Mouse (Mus musculus): ENCODE results near the gene Sox2. TPM values are rescaled to one million over a fixed set of nuclear protein-coding genes. Genes with fewer than 3 reads are reported as not detected.

Sox2 gene
- polyA plus RNA-seq, 1 experiment: 0.05 TPM

DNA sequence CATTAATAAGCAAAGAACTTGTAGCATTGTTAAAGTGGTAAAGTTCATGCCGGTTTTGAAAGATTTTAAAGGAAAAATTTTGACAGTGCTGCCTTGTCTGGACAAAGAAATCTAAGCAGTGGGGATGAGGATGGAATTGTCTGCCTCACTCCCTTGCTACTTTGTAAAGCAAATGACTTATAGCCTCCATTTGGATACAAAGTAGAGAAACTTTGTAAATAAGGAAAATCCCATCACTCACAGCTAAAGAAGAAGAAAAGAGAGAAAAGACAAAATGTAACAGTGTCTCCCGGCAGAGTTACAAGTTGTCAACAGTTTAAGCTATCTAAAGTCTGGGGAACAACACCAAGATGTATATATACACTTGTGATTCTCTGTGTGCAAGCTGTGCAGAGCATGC, 29.2 kb downstream of the Sox2 start:
- H3K4me3 ChIP-seq (ENCODE audit: control insufficient read depth, low read depth, low read length): no peak overlapping the region
- no peaks in the 10 kb centered on the region for H3K27me3 ChIP-seq (ENCODE audit: control insufficient read depth, insufficient read depth, low read length)
- no peaks in the 10 kb centered on the region for H3K4me1 ChIP-seq (ENCODE audit: control insufficient read depth, insufficient read depth, low read length)
- no peak for TF ChIP-seq POLR2A (IDR thresholded peaks at IDR 0.05; ENCODE audit: control insufficient read depth, low read depth, low read length)
- TF ChIP-seq CTCF (IDR thresholded peaks at IDR 0.05; ENCODE audit: control insufficient read depth, insufficient read depth, insufficient replicate concordance, low read depth, low read length): no peak
- no peaks in the 10 kb centered on the region for H3K36me3 ChIP-seq (ENCODE audit: control insufficient read depth, insufficient read depth, low read length)
- no peak overlapping the region for H3K27ac ChIP-seq (ENCODE audit: control insufficient read depth, insufficient read depth, low read depth, low read length)

DNA sequence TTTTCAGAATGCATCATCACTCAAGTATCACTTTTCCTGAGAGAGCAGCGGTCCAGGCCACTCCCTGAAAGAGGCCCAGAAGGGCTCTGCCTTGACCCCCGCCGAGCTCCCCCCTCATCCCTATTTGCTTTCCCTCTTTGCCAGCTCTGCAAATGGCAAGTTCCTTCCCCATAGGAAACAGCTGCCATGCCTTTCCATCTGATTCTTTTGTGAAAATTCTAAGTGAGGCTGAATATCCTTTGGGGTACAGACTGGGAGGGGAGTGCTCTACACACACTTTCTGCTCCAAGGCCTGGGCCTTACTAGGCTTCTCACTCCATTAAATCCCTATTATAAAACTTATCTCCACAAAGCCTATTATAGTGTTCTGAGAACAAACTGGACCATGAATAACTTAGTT, 29.7 kb downstream of the Sox2 start:
- H3K4me1 ChIP-seq (ENCODE audit: control insufficient read depth, insufficient read depth, low read length): no peaks in the 10 kb centered on the region
- no peaks in the 10 kb centered on the region for H3K27me3 ChIP-seq (ENCODE audit: control insufficient read depth, insufficient read depth, low read length)
- H3K27ac ChIP-seq (ENCODE audit: control insufficient read depth, insufficient read depth, low read depth, low read length): no peak overlapping the region
- H3K36me3 ChIP-seq (ENCODE audit: control insufficient read depth, insufficient read depth, low read length): no peaks in the 10 kb centered on the region
- no peak for TF ChIP-seq POLR2A (IDR thresholded peaks at IDR 0.05; ENCODE audit: control insufficient read depth, low read depth, low read length)
- no peak for TF ChIP-seq CTCF (IDR thresholded peaks at IDR 0.05; ENCODE audit: control insufficient read depth, insufficient read depth, insufficient replicate concordance, low read depth, low read length)
- no peak overlapping the region for H3K4me3 ChIP-seq (ENCODE audit: control insufficient read depth, low read depth, low read length)

DNA sequence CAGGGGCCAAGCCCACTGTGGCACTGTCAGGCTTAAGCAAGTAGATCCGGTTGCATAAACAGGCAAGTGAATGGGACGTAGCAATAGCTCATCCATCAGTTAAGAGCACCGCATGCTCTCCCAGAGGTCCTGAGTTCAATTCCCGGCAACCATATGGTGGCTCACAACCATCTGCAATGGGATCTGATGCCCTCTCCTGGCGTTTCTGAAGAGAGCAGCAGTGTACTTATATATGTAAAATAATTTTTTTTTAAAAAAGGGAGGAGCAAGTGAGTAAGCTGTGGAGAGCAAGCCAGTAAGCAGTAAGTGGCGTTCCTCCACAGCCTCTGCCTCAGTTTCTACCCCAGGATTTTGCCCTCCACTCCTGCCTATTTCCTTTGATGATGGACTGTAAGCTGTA, 37.9 kb downstream of the Sox2 start:
- no peak for TF ChIP-seq POLR2A (IDR thresholded peaks at IDR 0.05; ENCODE audit: control insufficient read depth, low read depth, low read length)

DNA sequence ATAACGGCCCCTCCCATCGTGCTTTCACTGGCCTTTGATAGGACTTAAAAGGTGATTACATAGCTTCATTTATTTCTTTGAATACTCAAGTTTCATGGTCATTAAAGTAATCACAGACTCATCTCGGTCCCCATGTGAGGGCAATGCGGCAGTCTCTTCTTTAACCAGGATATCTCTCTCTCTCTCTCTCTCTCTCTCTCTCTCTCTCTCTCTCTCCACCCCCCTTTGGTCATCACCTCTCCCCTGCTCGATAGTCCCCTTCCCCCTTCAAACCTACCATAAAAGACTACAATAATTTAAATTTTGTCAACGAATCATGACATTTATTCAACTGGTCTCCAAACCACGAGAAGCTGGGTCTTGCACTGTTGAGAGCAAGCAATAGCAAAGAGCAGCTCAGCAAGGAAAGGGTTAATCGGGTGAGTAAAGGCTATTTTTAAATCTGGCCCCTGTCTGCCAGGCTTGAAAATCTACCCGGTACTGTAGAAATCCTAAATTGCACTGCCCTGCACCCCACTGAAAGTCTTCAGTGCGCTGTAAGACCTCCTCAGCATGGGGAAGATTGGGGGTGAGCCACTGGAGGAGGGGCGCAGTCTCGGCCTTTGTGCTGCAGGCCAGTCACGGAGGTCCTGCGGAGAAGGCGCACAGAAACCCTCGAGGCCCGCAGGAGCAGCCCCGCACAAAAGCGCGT, 41.6 kb downstream of the Sox2 start:
- TF ChIP-seq CTCF (IDR thresholded peaks at IDR 0.05; ENCODE audit: control insufficient read depth, insufficient read depth, insufficient replicate concordance, low read depth, low read length): no peak
- no peak for TF ChIP-seq POLR2A (IDR thresholded peaks at IDR 0.05; ENCODE audit: control insufficient read depth, low read depth, low read length)
- Histone ChIP-seq H3K27ac (ENCODE audit: control insufficient read depth, insufficient read depth, low read depth, low read length) (no peak overlapping the region), H3K4me3 (ENCODE audit: control insufficient read depth, low read depth, low read length) (peak overlapping the region; percentile 24), H3K27me3 (ENCODE audit: control insufficient read depth, insufficient read depth, low read length) (no peaks in the 10 kb centered on the region; the same call in 1 of the 2 replicates), H3K36me3 (ENCODE audit: control insufficient read depth, insufficient read depth, low read length) (no peaks in the 10 kb centered on the region), H3K4me1 (ENCODE audit: control insufficient read depth, insufficient read depth, low read length) (peaks cover 2% of the 10 kb centered on the region)

More for the DNA sequence above, 37.9 kb downstream of the Sox2 start:
- H3K27ac ChIP-seq (ENCODE audit: control insufficient read depth, insufficient read depth, low read depth, low read length): no peak overlapping the region
- peaks cover 2% of the 10 kb centered on the region for H3K4me1 ChIP-seq (ENCODE audit: control insufficient read depth, insufficient read depth, low read length)
- no peaks in the 10 kb centered on the region; the same call in 1 of the 2 replicates for H3K27me3 ChIP-seq (ENCODE audit: control insufficient read depth, insufficient read depth, low read length)
- no peaks in the 10 kb centered on the region for H3K36me3 ChIP-seq (ENCODE audit: control insufficient read depth, insufficient read depth, low read length)
- H3K4me3 ChIP-seq (ENCODE audit: control insufficient read depth, low read depth, low read length): no peak overlapping the region

DNA sequence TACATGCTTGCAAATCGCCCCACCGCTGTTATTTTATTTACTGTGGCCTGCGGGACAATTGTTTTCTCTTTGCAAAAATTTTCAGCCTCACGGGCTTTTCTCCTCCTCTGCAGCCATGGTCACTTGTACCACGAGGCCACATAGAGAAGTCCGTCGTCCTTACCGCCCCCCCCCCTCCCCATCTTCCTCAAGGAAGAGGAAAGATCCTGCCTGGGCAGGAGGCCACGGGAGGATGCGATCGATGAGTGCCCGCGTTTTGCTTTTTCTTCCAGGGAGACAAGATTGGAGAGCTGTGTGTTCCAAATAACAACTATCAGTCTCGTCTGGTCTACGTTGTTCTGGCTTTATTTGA, 42.2 kb downstream of the Sox2 start:
- Histone ChIP-seq H3K27me3 (ENCODE audit: control insufficient read depth, insufficient read depth, low read length) (no peaks in the 10 kb centered on the region; the same call in 1 of the 2 replicates), H3K4me1 (ENCODE audit: control insufficient read depth, insufficient read depth, low read length) (peaks cover 2% of the 10 kb centered on the region), H3K27ac (ENCODE audit: control insufficient read depth, insufficient read depth, low read depth, low read length) (no peak overlapping the region), H3K36me3 (ENCODE audit: control insufficient read depth, insufficient read depth, low read length) (no peaks in the 10 kb centered on the region), H3K4me3 (ENCODE audit: control insufficient read depth, low read depth, low read length) (no peak overlapping the region)
- TF ChIP-seq POLR2A (IDR thresholded peaks at IDR 0.05; ENCODE audit: control insufficient read depth, low read depth, low read length) (no peak), CTCF (IDR thresholded peaks at IDR 0.05; ENCODE audit: control insufficient read depth, insufficient read depth, insufficient replicate concordance, low read depth, low read length) (no peak)
